Comparison of ENCODE assay signal across 8 mouse cellular contexts in genomic region chr3:83127726-83128448, GRCm38 (mm10). TPM values are rescaled to one million over a fixed set of nuclear protein-coding genes. Genes with fewer than 3 reads are reported as not detected.
DNase-seq lines count a peak whose midpoint lies in the region; ATAC-seq and TF ChIP-seq lines count a peak whose summit lies in the region.

Dchs2 (plus strand) TSS chr3:83127948.

- peak within 1 kb of the TSS; percentile 50 for H3K9ac ChIP-seq in forebrain, embryonic 12.5 days
- peak within 1 kb of the TSS; percentile 61 for H3K9ac ChIP-seq in intestine, embryonic 16.5 days (ENCODE audit: low read depth, low read length)
- peak within 1 kb of the TSS; percentile 59 for H3K9ac ChIP-seq in neural tube, embryonic 14.5 days (replicated peaks; ENCODE audit: low read depth, low read length)

- H3K4me3 ChIP-seq in G1E (ENCODE audit: low read depth, low read length): peak within 1 kb of the TSS; percentile 28; the same call in 1 of the 2 replicates
- peak within 1 kb of the TSS; percentile 59 for H3K4me3 ChIP-seq in forebrain, embryonic 12.5 days (replicated peaks)
- peak within 1 kb of the TSS; percentile 58 for H3K4me3 ChIP-seq in intestine, embryonic 16.5 days (ENCODE audit: low read length)
- H3K4me3 ChIP-seq in neural tube, embryonic 14.5 days (ENCODE audit: low read depth, low read length): peak within 1 kb of the TSS; percentile 51

- H3K4me2 ChIP-seq in forebrain, embryonic 12.5 days: peak within 1 kb of the TSS; percentile 99
- H3K4me2 ChIP-seq in intestine, embryonic 16.5 days (ENCODE audit: low read depth, low read length): peak within 1 kb of the TSS; percentile 97
- H3K4me2 ChIP-seq in neural tube, embryonic 14.5 days (ENCODE audit: low read depth, low read length): peak within 1 kb of the TSS; percentile 100

- intact Hi-C loops in gastrocnemius, postnatal 14 days (cut with DNase I; ENCODE audit: low total_unique reads): no loop called here

- no peak for TF ChIP-seq CTCF in G1E (IDR thresholded peaks at IDR 0.05; ENCODE audit: low read depth, low read length)

- no peaks in the 10 kb centered on the region for H3K36me3 ChIP-seq in G1E (replicated peaks)
- H3K36me3 ChIP-seq in forebrain, embryonic 12.5 days (replicated peaks): no peaks in the 10 kb centered on the region
- H3K36me3 ChIP-seq in intestine, embryonic 16.5 days (ENCODE audit: control insufficient read depth, insufficient read depth, low read length): no peaks in the 10 kb centered on the region
- H3K36me3 ChIP-seq in neural tube, embryonic 14.5 days (ENCODE audit: control insufficient read depth, insufficient read depth, low read length): no peaks in the 10 kb centered on the region

- peaks cover 20% of the 10 kb centered on the region for H3K9me3 ChIP-seq in G1E (replicated peaks)
- no peaks in the 10 kb centered on the region for H3K9me3 ChIP-seq in forebrain, embryonic 12.5 days
- H3K9me3 ChIP-seq in intestine, embryonic 16.5 days (ENCODE audit: control insufficient read depth, low read length): no peaks in the 10 kb centered on the region
- no peaks in the 10 kb centered on the region for H3K9me3 ChIP-seq in neural tube, embryonic 14.5 days (ENCODE audit: control insufficient read depth, low read length)

- peak; percentile 27 for DNase-seq in gastrocnemius, postnatal 14 days
- no peak for DNase-seq in gastrocnemius, adult 8-10 months (ENCODE audit: low spot score in 2 of 2)
- DNase-seq in G1E (ENCODE audit: low spot score): no peak
- DNase-seq in thymus, postnatal 36 days: no peak

- 2% methylated on average over 53 of the region's 55 CpGs for WGBS in forebrain, embryonic 12.5 days
- WGBS in intestine, embryonic 16.5 days: under 1% methylated on average over 55 of the region's 55 CpGs
- WGBS in neural tube, embryonic 14.5 days: under 1% methylated on average over 55 of the region's 55 CpGs

- no peak within 1 kb of the TSS for H3K27ac ChIP-seq in forebrain, embryonic 12.5 days
- H3K27ac ChIP-seq in intestine, embryonic 16.5 days (ENCODE audit: low read length): no peak within 1 kb of the TSS
- peak within 1 kb of the TSS; percentile 48; the same call in 1 of the 2 replicates for H3K27ac ChIP-seq in neural tube, embryonic 14.5 days (ENCODE audit: low read depth, low read length)

- no peaks in the 10 kb centered on the region for H3K27me3 ChIP-seq in G1E (ENCODE audit: insufficient read depth, low read length)
- H3K27me3 ChIP-seq in forebrain, embryonic 12.5 days: peaks cover 72% of the 10 kb centered on the region
- H3K27me3 ChIP-seq in intestine, embryonic 16.5 days (replicated peaks; ENCODE audit: control insufficient read depth, insufficient read depth, low read length): peaks cover 46% of the 10 kb centered on the region
- peaks cover 20% of the 10 kb centered on the region for H3K27me3 ChIP-seq in neural tube, embryonic 14.5 days (ENCODE audit: control insufficient read depth, insufficient read depth, low read length)

- no peaks in the 10 kb centered on the region for H3K4me1 ChIP-seq in G1E (ENCODE audit: insufficient read depth, low read depth, low read length)
- H3K4me1 ChIP-seq in forebrain, embryonic 12.5 days: peaks cover 29% of the 10 kb centered on the region
- H3K4me1 ChIP-seq in intestine, embryonic 16.5 days (ENCODE audit: control insufficient read depth, insufficient read depth, low read length): peaks cover 23% of the 10 kb centered on the region
- peaks cover 14% of the 10 kb centered on the region; the same call in 1 of the 2 replicates for H3K4me1 ChIP-seq in neural tube, embryonic 14.5 days (ENCODE audit: control insufficient read depth, insufficient read depth, low read length)

- ATAC-seq in G1E (ENCODE audit: extremely low read depth, insufficient number of reproducible peaks, low FRiP score, poor library complexity, severe bottlenecking): no peak
- ATAC-seq in forebrain, embryonic 12.5 days (ENCODE audit: low FRiP score): peak; percentile 42; the same call in 1 of the 2 replicates
- peak; percentile 34; the same call in 1 of the 2 replicates for ATAC-seq in intestine, embryonic 16.5 days
- ATAC-seq in neural tube, embryonic 14.5 days (ENCODE audit: low read depth): peak; percentile 48
- no peak for ATAC-seq in megakaryocyte progenitor cell, adult 5-6 weeks (replicated peaks; ENCODE audit: poor library complexity)

RNA-seq across cellular contexts. Expression of gene Dchs2, which starts in this region (rescaled TPM):
- total RNA-seq in gastrocnemius, postnatal 14 days (2021): 1 to 10 TPM; 3.9 to 4.4 TPM
- total RNA-seq in gastrocnemius, adult 8-10 months (2022): under 1 TPM; 0.36 to 0.63 (median 0.39) TPM
- not detected in 2 replicates for total RNA-seq in G1E (2014; fragmentation: Nextera tagmentation)
- total RNA-seq in G1E (2017): 0.05 and 0.06 TPM in 2 replicates
- polyA plus RNA-seq in G1E (2012): not detected in 2 replicates
- polyA plus RNA-seq in forebrain, embryonic 12.5 days (2016; fragmentation: Nextera tagmentation; extraction: Ambion mirVana): 0.12 and 0.15 TPM in 2 replicates
- 0.06 and 0.12 TPM in 2 replicates for polyA plus RNA-seq in intestine, embryonic 16.5 days (2015; fragmentation: Nextera tagmentation; extraction: Ambion mirVana)
- 2.6 and 3.1 TPM in 2 replicates for polyA plus RNA-seq in neural tube, embryonic 14.5 days (2014; fragmentation: Nextera tagmentation; extraction: Ambion mirVana)
- not detected in 2 replicates for total RNA-seq in megakaryocyte progenitor cell, adult 5-6 weeks (2015)
- not detected in 2 replicates for total RNA-seq in megakaryocyte progenitor cell, adult 5-6 weeks (2017)

Comparison
In these comparisons a context has a peak if more than half of its experiments do, and no peak if none do; other contexts are left out.
1. Peak in ATAC-seq, H3K4me3 ChIP-seq, H3K9ac ChIP-seq and H3K4me2 ChIP-seq in forebrain, embryonic 12.5 days; RNA of the gene not detected or under 1 TPM.
2. Peak in ATAC-seq, H3K4me3 ChIP-seq, H3K9ac ChIP-seq and H3K4me2 ChIP-seq in intestine, embryonic 16.5 days; RNA of the gene not detected or under 1 TPM.